Mouse (Mus musculus) cerebellum, postnatal 14 days (tissue): ENCODE measurements around the gene Cphx1.
A peak's percentile ranks its signal among the peaks of the same experiment; 100 is the strongest.
"Not testable (repeated sequence)": the region's sequence is repeated elsewhere in the genome, so short reads cannot be mapped to it uniquely, and the experiment has no call there.

Experiments
- DNase-seq, 2 experiments: peaks; one replicate each; pipeline ENCODE4 v3.0.0; 2021; ENCODE audit warnings: mixed read lengths in 2 of 2

Gene Cphx1

DNA sequence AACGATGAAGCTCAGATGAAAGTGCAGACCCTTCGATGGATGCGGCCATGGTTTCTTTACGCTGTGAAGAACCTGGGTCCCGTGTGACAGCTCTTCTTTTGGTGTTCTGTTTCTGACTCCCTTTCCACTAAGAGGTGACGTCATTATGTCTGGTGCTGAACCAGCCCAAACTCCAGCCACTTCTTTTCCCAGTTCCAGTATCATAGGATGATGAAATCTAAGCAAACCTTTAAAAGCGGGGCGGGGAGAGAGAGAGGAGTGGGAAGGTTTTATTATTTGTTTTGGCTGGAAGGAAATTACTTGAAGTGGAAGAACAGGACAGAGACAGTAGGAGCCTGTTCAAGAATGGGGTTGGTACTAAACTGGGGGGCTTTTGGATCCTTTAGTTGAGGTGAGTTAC lies at the start of gene Cphx1:
Cphx1 (plus strand) TSS at position 301 of the 400 bp plus-strand sequence.
- not testable (repeated sequence) for DNase-seq

- not testable (repeated sequence) for DNase-seq
Observed at GRCm38 (mm10) chr14:25894566-25894965, 43.5 kb upstream of the Cphx1 start.

DNA sequence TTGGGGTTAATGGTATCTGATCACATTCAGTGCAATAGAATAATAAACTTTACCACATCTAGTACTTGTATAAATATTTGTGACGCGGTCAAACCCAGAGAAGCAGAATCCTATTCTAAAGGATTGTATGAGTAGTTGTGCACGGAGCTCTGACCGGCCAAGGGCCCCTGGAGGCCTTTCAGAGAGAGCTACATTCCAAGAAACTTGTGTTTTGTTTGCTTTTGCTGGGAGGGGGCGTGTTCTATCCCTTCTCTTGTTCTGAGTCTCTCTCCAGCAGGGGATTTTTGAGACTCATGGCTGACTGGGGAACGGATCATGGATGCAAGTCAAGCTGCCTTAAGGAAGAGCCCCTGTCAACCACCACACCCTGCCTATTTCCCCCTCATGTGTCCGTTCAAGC lies 42.4 kb upstream of the Cphx1 start:
- not testable (repeated sequence) for DNase-seq

DNA sequence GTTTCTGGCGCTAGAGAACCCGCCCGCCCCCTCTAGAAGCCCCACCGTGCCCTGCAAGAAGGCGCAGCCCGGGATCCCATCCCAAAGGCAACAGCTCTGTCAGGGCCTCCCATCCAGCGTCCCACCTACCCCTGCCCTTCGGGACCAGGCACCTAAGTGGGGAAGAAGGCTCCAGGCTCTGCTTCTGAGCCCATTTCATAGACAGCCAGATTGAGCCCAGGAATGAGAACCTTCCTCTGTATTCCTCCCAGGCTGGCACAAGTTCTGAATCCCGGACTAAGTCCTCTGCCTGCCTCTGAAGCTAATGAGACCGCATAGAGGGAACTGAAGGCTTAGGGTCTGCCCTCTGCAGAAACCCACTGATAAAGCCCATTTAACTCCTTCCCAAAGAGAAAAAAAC lies 35.1 kb upstream of the Cphx1 start, which contains the start of gene Plac9a:
Plac9a (minus strand) TSS at position 101 of the 400 bp plus-strand sequence.
- DNase-seq, result not testable (repeated sequence)

- peak in 1 of 2 experiments; percentile 1 for DNase-seq
Observed at GRCm38 (mm10) chr14:25905243-25905642, 32.9 kb upstream of the Cphx1 start.

GRCm38 (mm10) chr14:25907272-25907671 lies 30.8 kb upstream of the Cphx1 start:
- DNase-seq, result not testable (repeated sequence)

GRCm38 (mm10) chr14:25908976-25909375 lies 29.1 kb upstream of the Cphx1 start:
- not testable (repeated sequence) for DNase-seq

DNA sequence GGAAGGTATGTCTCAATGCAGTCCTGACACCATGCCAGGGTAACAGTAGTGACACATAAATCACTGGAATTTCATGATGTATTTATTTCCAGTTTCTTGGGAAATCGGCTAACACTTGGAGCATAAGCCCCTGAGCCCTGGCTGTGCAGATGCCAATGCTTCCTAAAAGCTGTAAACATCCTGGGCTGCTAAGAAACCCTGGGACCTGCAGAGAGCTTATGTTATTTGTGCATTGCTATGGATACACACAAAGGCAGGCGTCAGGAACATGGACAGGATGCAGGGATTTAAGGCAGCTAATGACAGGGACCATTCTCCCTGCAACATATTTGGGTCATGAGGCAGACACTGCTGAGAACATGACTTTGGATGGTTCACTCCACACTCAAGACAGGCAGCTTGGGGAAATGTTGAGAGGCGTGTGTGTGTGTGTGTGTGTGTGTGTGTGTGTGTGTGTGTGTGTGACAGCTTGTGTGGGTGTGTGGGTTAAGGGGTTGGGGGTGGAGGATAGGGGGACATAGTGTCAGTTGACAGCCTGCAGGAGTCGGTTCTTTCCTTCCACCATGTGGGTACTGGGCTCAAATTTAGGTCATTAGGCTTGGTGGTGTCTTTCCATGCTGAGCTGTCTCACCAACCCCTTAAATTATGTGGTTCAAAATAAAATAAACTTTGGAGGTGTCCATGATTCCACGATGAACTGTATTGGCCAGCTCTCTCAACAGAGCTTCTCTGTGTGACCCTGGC lies 19.5 kb upstream of the Cphx1 start:
- DNase-seq, result not testable (repeated sequence)

DNA sequence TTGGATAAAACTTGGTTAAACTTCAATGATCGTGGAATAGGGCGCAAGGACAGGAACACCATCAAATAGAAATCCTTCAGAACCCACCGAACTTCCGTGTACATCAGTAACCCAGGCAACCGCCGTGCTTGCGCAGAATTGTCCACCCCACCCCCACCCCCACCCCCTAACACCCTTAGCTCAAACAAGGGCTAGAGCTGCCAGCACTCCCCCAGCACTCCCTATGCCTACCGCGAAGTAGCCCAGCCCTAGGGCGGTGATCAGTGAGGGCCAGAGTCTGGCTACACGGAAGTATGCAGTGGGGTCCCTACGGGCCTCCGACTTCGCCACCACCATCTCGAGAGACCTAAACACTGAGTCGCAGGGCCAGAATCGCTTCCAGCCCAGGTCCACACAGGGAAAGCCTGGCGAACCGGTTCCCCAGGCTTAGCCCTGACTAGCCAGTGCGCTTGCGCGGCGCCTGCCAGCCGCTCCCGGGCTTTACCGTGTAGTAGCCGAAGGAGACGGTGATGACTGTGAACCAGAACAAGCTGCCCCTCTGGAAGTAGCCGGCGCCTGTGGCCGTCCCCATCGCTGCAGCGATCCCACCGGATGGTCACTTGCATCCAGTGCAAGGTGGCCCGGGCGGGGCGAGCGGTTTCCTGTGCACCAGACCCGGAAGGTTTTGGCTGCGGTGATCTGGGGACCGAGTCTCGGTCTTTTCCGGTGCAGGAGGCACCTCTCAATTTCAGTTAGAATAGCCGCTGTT lies 11.1 kb upstream of the Cphx1 start:
- not testable (repeated sequence) for DNase-seq

DNA sequence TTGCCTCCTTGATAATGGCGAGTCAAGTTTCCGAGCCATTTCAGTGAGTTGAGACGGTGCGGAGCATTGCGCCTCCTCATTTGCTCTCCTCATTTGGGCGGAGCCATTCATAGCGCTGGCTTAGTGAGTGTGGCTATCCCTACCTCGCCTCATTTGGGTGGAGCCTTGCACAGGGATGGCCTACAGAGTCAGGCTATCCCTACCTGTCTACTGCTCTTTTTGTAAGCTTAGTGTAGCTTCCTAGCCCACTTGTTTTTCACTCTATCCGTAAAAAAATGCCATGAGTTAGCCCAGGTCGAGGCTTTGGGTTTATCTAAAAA lies 10.6 kb upstream of the Cphx1 start, which contains the start of gene Tmem254a:
Tmem254a (minus strand) TSS at position 111 of the 320 bp plus-strand sequence.
- not testable (repeated sequence) for DNase-seq

- DNase-seq, result not testable (repeated sequence)
Observed at GRCm38 (mm10) chr14:25936867-25937630, 1.1 kb upstream of the Cphx1 start.

- DNase-seq, result not testable (repeated sequence)
Observed at GRCm38 (mm10) chr14:25957861-25958260, 19.8 kb downstream of the Cphx1 start.

DNA sequence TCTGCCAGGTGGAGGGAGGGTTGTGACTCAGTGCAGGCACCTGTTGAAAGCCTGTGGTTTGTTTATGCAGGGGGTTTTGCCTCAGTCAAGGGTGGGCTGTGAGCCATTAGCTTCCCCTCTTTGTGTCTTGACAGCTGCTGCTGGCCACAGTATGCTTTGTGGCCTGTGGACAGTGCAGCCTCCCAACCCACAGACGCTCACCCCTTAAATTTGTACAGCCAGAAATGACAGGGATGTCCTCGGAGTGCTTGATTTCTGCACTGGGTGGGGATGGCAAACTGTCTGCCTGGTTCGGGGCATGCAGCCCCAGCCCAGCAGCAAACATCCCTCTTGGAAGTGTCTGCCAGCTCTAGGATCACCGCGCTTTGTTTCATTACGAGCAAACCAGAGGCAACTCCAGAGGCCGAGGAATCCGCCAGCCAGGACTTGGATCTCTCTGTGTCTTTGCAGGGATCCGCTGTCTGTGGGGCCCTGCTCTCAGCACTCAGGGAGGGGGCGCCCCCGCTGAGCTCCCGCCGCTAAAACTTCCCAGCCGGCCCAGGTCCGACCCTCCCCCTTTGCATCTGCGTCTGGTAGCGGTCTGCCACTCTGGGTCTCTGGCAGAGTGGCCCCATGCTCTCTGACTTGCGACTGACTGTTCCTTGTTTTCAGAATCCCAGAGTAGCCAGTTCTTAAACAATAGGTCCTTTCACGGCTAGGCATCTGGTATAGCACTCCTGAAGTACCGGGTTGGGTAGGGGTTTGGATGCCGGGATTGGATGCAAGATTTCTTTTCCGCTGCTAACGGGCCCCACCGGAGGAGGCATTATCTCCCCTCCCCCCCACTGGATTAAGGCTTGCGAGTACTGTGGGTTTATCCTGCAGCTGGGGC lies 40.5 kb downstream of the Cphx1 start, which contains the start of gene Duxbl1:
Duxbl1 (plus strand) TSS at position 207 of the 871 bp plus-strand sequence.
- DNase-seq, result not testable (repeated sequence)

GRCm38 (mm10) chr14:25979242-25979941 lies 41.3 kb downstream of the Cphx1 start:
- DNase-seq, result peak in 1 of 2 experiments; percentile 3

- peak; percentile 1 to 19 for DNase-seq
Observed at GRCm38 (mm10) chr14:25981880-25982279, 43.8 kb downstream of the Cphx1 start.
